Mouse (Mus musculus) midbrain, embryonic 12.5 days (tissue): ENCODE data around the gene Serpinb11. TPM values are rescaled to one million over a fixed set of nuclear protein-coding genes. Genes with fewer than 3 reads are reported as not detected.

Experiments used
- ATAC-seq: fragments of 200-750 bp; cut with Nextera tagmentation; 2 replicates; pipeline ENCODE4 v1.8.0; 2017; ENCODE audit warnings: low read depth, moderate TSS enrichment, moderate library complexity; ENCODE audit not compliant: low FRiP score
- H3K27ac ChIP-seq: fragments of 300-500 bp; sonication (generic); replicated peaks from 2 replicates; pipeline ENCODE4 v1.5.1; 2016; ENCODE audit warnings: mild to moderate bottlenecking
- H3K27me3 ChIP-seq: fragments of 300-500 bp; sonication (generic); 2 replicates; pipeline ENCODE4 v1.6.1; 2016; ENCODE audit warnings: mild to moderate bottlenecking
- H3K36me3 ChIP-seq: fragments of 300-500 bp; sonication (generic); 2 replicates; pipeline ENCODE4 v1.6.1; 2016
- H3K4me1 ChIP-seq: fragments of 300-500 bp; sonication (generic); 2 replicates; pipeline ENCODE4 v1.6.1; 2016
- H3K4me2 ChIP-seq: fragments of 300-500 bp; sonication (generic); replicated peaks from 2 replicates; pipeline ENCODE4 v1.6.1; 2016; ENCODE audit warnings: mild to moderate bottlenecking, moderate library complexity
- H3K4me3 ChIP-seq: fragments of 300-500 bp; sonication (generic); 2 replicates; pipeline ENCODE4 v1.5.1; 2016; ENCODE audit warnings: mild to moderate bottlenecking
- H3K9ac ChIP-seq: fragments of 300-500 bp; sonication (generic); replicated peaks from 2 replicates; pipeline ENCODE4 v1.6.1; 2016; ENCODE audit warnings: mild to moderate bottlenecking, moderate library complexity
- H3K9me3 ChIP-seq: fragments of 300-500 bp; sonication (generic); 2 replicates; pipeline ENCODE4 v1.6.1; 2016; ENCODE audit warnings: mild to moderate bottlenecking
- WGBS: fragments of 180-500 bp; shearing (Covaris S2); methylation state at CpG from one replicate; pipeline ENCODE4 v1.1.7; 2016; 5-methylcytosine and 5-hydroxymethylcytosine counted together
- polyA plus RNA-seq: library from polyadenylated mRNA; unstranded; fragments of >200 nt; fragmentation: Nextera tagmentation; extraction: Ambion mirVana; gene quantifications from 2 replicates; pipeline ENCODE4 v1.2.1, GENCODE M21; 2016

Serpinb11 gene
- polyA plus RNA-seq = not detected in 2 replicates

DNA sequence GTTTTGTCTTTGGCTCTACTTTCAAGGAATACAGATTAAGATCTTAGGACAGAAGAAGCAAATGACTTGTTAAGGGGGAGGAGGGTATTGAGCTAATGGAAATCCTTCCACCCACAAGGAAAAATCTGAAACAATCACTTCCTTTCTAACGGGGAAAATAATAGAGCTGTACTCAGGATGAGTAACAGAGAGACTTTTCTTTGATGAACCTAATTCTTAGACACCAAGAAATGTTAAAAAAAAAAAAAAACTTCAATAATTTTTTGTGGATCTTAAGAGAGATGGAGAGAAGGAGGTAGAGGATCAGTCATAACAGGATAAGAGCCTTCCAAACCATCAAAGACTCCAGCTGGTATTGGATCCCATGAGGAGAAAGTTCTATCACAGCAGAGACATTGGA lies at the start of gene Serpinb11:
Gene Serpinb11, plus strand, starts transcription at position 301 of the 400 bp plus-strand sequence.
- H3K27me3 ChIP-seq = no peaks in the 10 kb centered on the region
- WGBS = 48% methylated on average over 1 of the region's 1 CpGs

DNA sequence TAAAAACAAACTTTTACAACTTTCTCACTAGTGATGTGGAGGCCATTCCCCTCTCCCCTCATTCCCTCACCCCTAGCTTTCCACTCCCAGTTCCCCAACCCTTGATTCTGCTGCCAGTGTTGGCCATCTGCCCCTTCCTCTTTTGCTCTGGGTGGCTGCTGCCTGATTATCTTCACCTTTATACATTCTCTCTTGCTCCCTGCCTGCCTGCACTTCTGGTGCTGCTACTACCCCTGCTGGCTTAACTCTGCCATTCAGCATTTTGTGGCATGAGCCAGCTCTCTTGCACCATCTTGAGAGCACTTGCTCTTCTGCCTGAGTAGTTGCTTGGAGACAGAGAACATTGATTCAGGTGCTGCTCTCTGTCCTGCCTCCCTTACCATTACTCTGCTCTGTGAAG lies 15.0 kb upstream of the Serpinb11 start:
- no peaks in the 10 kb centered on the region for H3K27me3 ChIP-seq
- H3K9ac ChIP-seq = no peak overlapping the region
- H3K9me3 ChIP-seq = no peaks in the 10 kb centered on the region
- no peak overlapping the region for H3K4me2 ChIP-seq
- H3K27ac ChIP-seq = no peak overlapping the region
- no peak for ATAC-seq
- no peak overlapping the region for H3K4me3 ChIP-seq
- H3K36me3 ChIP-seq = no peaks in the 10 kb centered on the region
- H3K4me1 ChIP-seq = no peaks in the 10 kb centered on the region

More for the DNA sequence above, at the start of gene Serpinb11:
- Histone ChIP-seq H3K4me2 (no peak within 1 kb of the TSS), H3K4me1 (no peaks in the 10 kb centered on the region), H3K9me3 (no peaks in the 10 kb centered on the region), H3K9ac (no peak within 1 kb of the TSS), H3K27ac (no peak within 1 kb of the TSS), H3K36me3 (no peaks in the 10 kb centered on the region), H3K4me3 (no peak within 1 kb of the TSS)
- ATAC-seq = no peak

DNA sequence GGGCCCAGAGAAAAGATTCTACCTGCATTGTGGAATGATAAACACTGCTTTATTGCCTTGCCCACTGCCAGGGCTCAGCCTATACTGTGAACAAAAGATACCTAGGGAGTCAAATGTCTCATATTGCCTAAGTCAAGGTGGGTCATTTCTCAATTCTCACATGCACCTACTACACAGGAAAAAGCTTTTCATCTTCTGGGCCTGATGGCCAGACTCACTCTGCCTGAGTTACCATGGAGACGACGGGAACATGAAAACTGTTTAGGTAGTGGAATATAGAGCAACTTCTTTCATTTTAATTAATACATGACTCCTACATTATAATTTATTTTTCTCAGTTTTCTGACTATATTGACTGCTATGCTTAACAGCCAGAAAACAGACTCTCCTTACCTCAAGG lies 14.2 kb upstream of the Serpinb11 start:
- no peak overlapping the region for H3K4me2 ChIP-seq
- no peak overlapping the region for H3K27ac ChIP-seq
- H3K9ac ChIP-seq = no peak overlapping the region
- 88% methylated on average over 2 of the region's 2 CpGs for WGBS
- no peak overlapping the region for H3K4me3 ChIP-seq
- no peak for ATAC-seq
- no peaks in the 10 kb centered on the region for H3K27me3 ChIP-seq
- no peaks in the 10 kb centered on the region for H3K36me3 ChIP-seq
- H3K4me1 ChIP-seq = no peaks in the 10 kb centered on the region
- no peaks in the 10 kb centered on the region for H3K9me3 ChIP-seq

DNA sequence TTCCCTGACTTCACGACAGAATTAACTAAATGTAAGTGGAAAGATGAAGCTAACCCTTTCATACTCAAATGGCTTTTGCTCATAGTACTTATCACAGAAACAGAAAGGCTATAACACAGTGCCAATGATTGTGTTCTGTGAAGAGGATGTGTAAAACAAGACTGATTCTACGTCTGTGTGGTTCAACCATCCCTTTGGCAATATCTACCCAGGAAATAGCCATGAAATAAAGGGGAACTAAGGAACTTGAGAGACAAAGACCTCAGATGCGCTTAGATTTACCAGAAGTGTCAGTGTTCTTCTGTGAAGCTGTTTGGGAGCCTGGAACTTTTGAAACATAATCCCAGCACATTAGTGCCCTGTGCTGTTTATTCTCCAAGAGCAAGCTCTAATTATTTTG lies 10.6 kb upstream of the Serpinb11 start:
- WGBS = 61% methylated on average over 3 of the region's 3 CpGs
- no peak overlapping the region for H3K4me2 ChIP-seq
- H3K9me3 ChIP-seq = no peaks in the 10 kb centered on the region
- no peaks in the 10 kb centered on the region for H3K4me1 ChIP-seq
- H3K4me3 ChIP-seq = no peak overlapping the region
- H3K36me3 ChIP-seq = no peaks in the 10 kb centered on the region
- ATAC-seq = no peak
- no peak overlapping the region for H3K9ac ChIP-seq
- no peak overlapping the region for H3K27ac ChIP-seq
- H3K27me3 ChIP-seq = no peaks in the 10 kb centered on the region

DNA sequence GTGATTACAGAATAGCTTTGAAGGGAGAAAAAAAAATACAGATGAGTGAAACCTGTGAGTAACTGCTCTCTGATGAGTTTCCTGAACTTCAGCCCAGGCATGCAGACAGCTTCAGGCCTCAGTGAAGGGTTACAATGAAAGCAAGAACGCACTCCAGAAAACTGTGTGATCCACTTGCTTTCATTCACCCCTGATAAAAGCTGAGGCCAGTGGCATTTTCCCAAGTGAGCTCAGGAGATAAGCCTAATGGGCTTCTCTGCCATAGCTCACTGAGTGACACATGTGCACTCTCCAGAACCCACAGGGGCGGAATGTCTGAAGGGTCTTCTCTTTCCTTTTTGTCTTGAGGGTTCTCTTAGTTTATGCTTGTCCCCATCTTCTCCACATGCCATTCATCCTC lies 9.9 kb upstream of the Serpinb11 start:
- no peak overlapping the region for H3K27ac ChIP-seq
- no peaks in the 10 kb centered on the region for H3K27me3 ChIP-seq
- no peak for ATAC-seq
- 61% methylated on average over 2 of the region's 2 CpGs for WGBS
- H3K4me3 ChIP-seq = no peak overlapping the region
- H3K9ac ChIP-seq = no peak overlapping the region
- H3K9me3 ChIP-seq = no peaks in the 10 kb centered on the region
- H3K4me2 ChIP-seq = no peak overlapping the region
- H3K4me1 ChIP-seq = no peaks in the 10 kb centered on the region
- no peaks in the 10 kb centered on the region for H3K36me3 ChIP-seq

DNA sequence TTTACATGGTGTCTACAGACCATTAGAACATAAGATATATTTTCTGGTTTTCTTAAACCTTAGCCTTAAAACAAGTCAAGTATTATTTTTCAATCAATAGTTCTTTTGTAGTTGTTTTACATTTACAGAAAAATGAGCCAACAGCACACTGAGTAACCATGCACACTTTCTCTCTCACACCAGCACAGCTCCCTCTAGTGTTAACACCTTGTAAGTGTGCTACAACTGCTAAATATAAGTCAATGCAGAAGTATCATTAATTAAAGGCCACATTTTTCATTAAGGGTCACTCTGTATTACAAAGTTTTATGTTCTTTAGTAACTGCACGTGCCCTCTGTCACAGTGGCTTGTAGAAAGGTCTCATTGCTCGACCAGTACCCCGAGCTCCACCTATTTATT lies 8.0 kb upstream of the Serpinb11 start:
- no peak overlapping the region for H3K27ac ChIP-seq

DNA sequence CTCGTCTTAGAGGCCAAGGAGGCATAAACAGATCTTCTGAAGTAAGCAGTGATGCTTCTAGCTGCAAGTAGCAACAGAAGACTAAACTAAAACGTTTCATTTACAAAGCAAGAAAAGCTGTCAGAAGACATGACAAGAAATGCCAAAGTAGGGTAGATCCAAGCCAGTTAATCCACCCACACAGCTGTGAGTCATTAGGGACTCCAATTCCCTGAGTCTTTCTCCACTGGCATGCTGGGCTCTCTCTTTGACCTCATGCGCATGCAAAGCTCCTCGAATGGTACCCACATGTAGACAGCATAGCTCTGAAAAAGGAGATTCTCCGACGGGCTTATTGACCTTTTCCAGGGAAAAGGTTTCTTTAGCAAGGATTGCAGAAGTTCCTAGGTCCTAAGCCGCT lies 5.0 kb downstream of the Serpinb11 start:
- ATAC-seq = no peak
- no peak overlapping the region for H3K27ac ChIP-seq
- H3K9ac ChIP-seq = no peak overlapping the region
- no peak overlapping the region for H3K4me2 ChIP-seq
- no peak overlapping the region for H3K4me3 ChIP-seq
- WGBS = 54% methylated on average over 7 of the region's 7 CpGs
- H3K9me3 ChIP-seq = no peaks in the 10 kb centered on the region
- no peaks in the 10 kb centered on the region for H3K27me3 ChIP-seq
- H3K36me3 ChIP-seq = no peaks in the 10 kb centered on the region
- H3K4me1 ChIP-seq = no peaks in the 10 kb centered on the region

More for the DNA sequence above, 8.0 kb upstream of the Serpinb11 start:
- no peak for ATAC-seq
- Histone ChIP-seq H3K27me3 (no peaks in the 10 kb centered on the region), H3K9me3 (no peaks in the 10 kb centered on the region), H3K4me2 (no peak overlapping the region), H3K4me3 (no peak overlapping the region), H3K36me3 (no peaks in the 10 kb centered on the region), H3K4me1 (no peaks in the 10 kb centered on the region), H3K9ac (no peak overlapping the region)
- 42% methylated on average over 3 of the region's 3 CpGs for WGBS

DNA sequence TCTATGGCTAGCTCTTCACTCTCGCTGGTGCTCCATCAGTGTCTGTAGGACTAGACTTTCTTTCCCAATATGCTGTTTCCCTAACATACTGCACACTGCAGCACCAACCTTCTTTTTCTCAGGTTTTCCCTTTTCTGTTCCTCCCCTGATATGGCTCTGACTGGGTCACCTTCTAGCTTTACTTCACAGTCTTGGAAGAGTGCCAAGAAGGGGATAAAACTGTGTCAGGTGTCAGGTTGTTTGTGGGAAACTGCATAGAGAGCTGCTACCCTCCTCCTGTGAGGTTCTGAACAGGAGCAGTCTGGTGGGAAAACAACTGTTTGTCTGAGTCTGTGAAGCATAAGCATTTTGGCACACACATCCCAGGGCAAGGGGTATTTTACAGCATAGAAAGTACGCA lies 7.9 kb downstream of the Serpinb11 start:
- Histone ChIP-seq H3K9me3 (no peaks in the 10 kb centered on the region), H3K4me1 (no peaks in the 10 kb centered on the region), H3K4me3 (no peak overlapping the region), H3K36me3 (no peaks in the 10 kb centered on the region), H3K27ac (no peak overlapping the region), H3K9ac (no peak overlapping the region), H3K4me2 (no peak overlapping the region), H3K27me3 (no peaks in the 10 kb centered on the region)
- WGBS = 89% methylated on average over 2 of the region's 2 CpGs
- no peak for ATAC-seq

DNA sequence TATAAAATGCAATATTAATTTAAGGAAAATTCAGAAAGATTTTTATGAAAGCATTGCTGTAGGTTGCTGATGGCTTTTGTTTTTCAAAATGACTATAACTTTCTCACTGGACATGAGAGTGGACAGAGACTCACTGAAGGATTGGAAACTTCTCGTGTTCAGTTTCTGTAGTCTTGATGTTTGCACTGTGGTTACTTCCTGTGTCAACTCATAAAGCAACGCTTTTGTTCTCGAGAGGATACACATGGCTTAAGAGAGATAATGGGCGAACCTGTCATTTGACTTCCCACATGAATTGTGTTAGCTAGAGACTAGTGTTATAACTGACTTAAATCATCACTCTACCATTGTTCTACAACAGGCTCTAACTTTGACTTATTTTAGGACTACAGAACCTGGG lies 16.0 kb downstream of the Serpinb11 start:
- no peak for ATAC-seq
- WGBS = 81% methylated on average over 4 of the region's 4 CpGs
- Histone ChIP-seq H3K36me3 (no peaks in the 10 kb centered on the region), H3K9me3 (no peaks in the 10 kb centered on the region), H3K4me2 (no peak overlapping the region), H3K4me1 (no peaks in the 10 kb centered on the region), H3K27ac (no peak overlapping the region), H3K9ac (no peak overlapping the region), H3K4me3 (no peak overlapping the region), H3K27me3 (no peaks in the 10 kb centered on the region)

DNA sequence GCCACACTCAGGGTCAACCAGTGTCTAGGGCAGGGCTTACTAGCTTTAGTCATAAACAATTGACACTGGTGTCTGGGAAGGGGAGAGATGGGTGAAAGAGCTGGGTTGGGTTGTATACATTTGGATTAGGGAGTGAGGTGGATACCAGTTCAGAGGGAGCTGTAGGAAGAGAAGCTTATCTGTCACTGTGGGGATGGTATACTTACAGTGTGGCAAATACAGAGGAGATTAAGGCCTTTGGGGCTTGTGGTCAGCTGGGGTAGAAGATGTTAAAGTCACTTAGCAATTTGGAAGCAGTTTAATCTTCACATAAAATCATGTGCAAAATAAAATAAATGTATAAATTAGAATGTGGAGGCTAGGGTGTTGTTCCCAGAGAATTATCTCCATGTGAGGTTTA lies 17.4 kb downstream of the Serpinb11 start:
- Histone ChIP-seq H3K36me3 (no peaks in the 10 kb centered on the region), H3K4me1 (no peaks in the 10 kb centered on the region), H3K9me3 (no peaks in the 10 kb centered on the region), H3K27ac (no peak overlapping the region), H3K27me3 (no peaks in the 10 kb centered on the region), H3K4me2 (no peak overlapping the region), H3K4me3 (no peak overlapping the region), H3K9ac (no peak overlapping the region)
- ATAC-seq = no peak

DNA sequence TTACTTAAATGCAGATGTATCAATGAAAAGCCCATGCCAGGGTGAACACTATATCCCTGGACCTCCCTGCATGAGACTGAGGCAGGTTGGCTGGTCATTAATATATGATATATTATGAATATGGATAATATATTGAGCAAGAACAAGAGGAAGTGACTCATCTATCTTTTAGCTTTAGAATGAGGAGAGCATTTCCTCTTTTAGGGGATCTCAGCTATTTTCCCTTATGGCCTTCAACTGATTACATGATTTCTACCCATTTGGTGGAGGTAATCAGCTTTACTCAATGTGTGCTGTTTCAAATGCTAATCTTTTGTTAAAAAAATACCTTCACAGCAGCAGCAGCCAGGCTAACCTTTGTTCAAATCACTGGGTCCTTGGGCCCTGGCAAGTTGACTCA lies 20.5 kb downstream of the Serpinb11 start:
- ATAC-seq = no peak
- H3K4me1 ChIP-seq = no peaks in the 10 kb centered on the region
- H3K9me3 ChIP-seq = no peaks in the 10 kb centered on the region
- H3K36me3 ChIP-seq = no peaks in the 10 kb centered on the region
- no peaks in the 10 kb centered on the region for H3K27me3 ChIP-seq
- H3K4me3 ChIP-seq = no peak overlapping the region
- no peak overlapping the region for H3K27ac ChIP-seq
- no peak overlapping the region for H3K4me2 ChIP-seq
- no peak overlapping the region for H3K9ac ChIP-seq

DNA sequence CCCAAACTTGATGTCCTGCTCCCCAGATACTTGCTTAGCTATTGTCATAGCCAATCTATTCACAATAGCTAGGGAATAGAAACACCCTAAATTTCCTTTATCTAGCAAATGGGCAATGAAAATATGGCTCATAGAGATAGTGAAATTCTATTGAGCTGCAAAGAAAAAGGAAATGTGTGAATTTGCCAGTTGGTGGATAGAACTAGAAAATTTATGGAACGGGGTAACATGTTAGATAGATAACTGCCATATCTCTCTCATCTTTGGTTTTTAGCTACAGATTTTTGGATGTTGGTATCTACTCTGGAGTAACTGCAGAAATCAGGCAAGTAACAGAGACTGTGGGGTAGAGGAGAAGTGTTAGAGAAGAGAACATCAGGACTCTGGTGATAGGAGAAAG lies 21.4 kb downstream of the Serpinb11 start:
- no peaks in the 10 kb centered on the region for H3K4me1 ChIP-seq
- no peak for ATAC-seq
- WGBS = 88% methylated on average over 1 of the region's 1 CpGs
- no peak overlapping the region for H3K9ac ChIP-seq
- H3K9me3 ChIP-seq = no peaks in the 10 kb centered on the region
- H3K4me3 ChIP-seq = no peak overlapping the region
- no peaks in the 10 kb centered on the region for H3K36me3 ChIP-seq
- no peak overlapping the region for H3K4me2 ChIP-seq
- H3K27ac ChIP-seq = no peak overlapping the region
- H3K27me3 ChIP-seq = no peaks in the 10 kb centered on the region

DNA sequence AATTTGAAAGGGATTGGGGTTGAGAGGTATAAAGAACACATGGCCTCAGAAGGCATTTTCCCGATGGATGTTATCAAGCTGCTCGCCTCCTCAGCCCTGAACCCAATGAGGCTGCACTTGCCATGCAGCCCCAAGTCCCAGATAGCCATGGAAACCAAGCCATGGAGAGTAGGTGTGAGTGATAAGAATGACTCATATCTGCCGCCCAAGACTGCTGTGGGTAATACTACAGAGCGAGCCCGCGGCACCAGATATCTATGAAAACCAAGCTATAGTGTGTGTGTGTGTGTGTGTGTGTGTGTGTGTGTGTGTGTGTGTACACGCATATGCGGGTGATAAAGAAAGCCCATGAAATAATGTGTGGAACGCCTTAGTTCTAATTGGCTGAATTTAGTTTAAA lies 23.5 kb downstream of the Serpinb11 start:
- H3K4me2 ChIP-seq = no peak overlapping the region
- H3K27ac ChIP-seq = no peak overlapping the region
- H3K36me3 ChIP-seq = no peaks in the 10 kb centered on the region
- 94% methylated on average over 9 of the region's 9 CpGs for WGBS
- H3K27me3 ChIP-seq = no peaks in the 10 kb centered on the region
- no peaks in the 10 kb centered on the region for H3K9me3 ChIP-seq
- H3K9ac ChIP-seq = no peak overlapping the region
- H3K4me1 ChIP-seq = no peaks in the 10 kb centered on the region
- ATAC-seq = no peak
- no peak overlapping the region for H3K4me3 ChIP-seq
